Mouse (Mus musculus) MEL (cell line): ENCODE data around the gene Oxt. TPM values are rescaled to one million over a fixed set of nuclear protein-coding genes. Genes with fewer than 3 reads are reported as not detected.

Experiments used
- DNase-seq: peaks from one replicate; pipeline ENCODE4 v3.0.0; 2011; ENCODE audit warnings: low read depth, low spot score
- H3K27ac ChIP-seq: 2 replicates; pipeline ENCODE4 v1.5.1; 2012; ENCODE audit warnings: low read depth, mild to moderate bottlenecking, control low read depth, low read length, moderate library complexity; ENCODE audit not compliant: control insufficient read depth
- H3K27me3 ChIP-seq, 2 experiments: fragments of 150-350 bp in 1 of 2; sonication (generic) in 1 of 2; 2 replicates each; pipeline ENCODE4 v1.6.1; 2012; ENCODE audit warnings: low read length in 2 of 2, mild to moderate bottlenecking in 2 of 2, improper control_type of control experiment in 1 of 2, moderate library complexity in 1 of 2; ENCODE audit not compliant: insufficient read depth in 2 of 2, control insufficient read depth in 1 of 2
- H3K36me3 ChIP-seq, 2 experiments: 2 replicates each; pipeline ENCODE4 v1.6.1; 2012 to 2014; ENCODE audit warnings: low read length in 2 of 2, improper control_type of control experiment in 1 of 2, inconsistent platforms in 1 of 2, mild to moderate bottlenecking in 1 of 2; ENCODE audit not compliant: insufficient read depth in 2 of 2, control insufficient read depth in 1 of 2
- H3K4me1 ChIP-seq, 2 experiments: fragments of 150-350 bp in 1 of 2; sonication (generic) in 1 of 2; 2 replicates each; pipeline ENCODE4 v1.6.1; 2012; ENCODE audit warnings: low read length in 2 of 2, improper control_type of control experiment in 1 of 2, mild to moderate bottlenecking in 1 of 2; ENCODE audit not compliant: insufficient read depth in 2 of 2, control insufficient read depth in 1 of 2
- H3K4me3 ChIP-seq, 2 experiments: fragments of 150-350 bp in 1 of 2; sonication (generic) in 1 of 2; 2 replicates each; pipeline ENCODE4 v1.5.1; 2012; ENCODE audit warnings: low read depth in 2 of 2, low read length in 2 of 2, mild to moderate bottlenecking in 2 of 2, moderate library complexity in 2 of 2, control low read depth in 1 of 2, improper control_type of control experiment in 1 of 2; ENCODE audit not compliant: control insufficient read depth in 1 of 2, insufficient read depth in 1 of 2
- H3K79me2 ChIP-seq: 2 replicates; pipeline ENCODE4 v1.6.1; 2012; ENCODE audit warnings: mild to moderate bottlenecking, low read length, moderate library complexity; ENCODE audit not compliant: control insufficient read depth, poor library complexity, insufficient read depth
- H3K9ac ChIP-seq: 2 replicates; pipeline ENCODE4 v1.6.1; 2012; ENCODE audit warnings: low read depth, mild to moderate bottlenecking, control low read depth, low read length, moderate library complexity; ENCODE audit not compliant: control insufficient read depth, poor library complexity, severe bottlenecking
- H3K9me3 ChIP-seq: fragments of 150-350 bp; sonication (generic); replicated peaks from 2 replicates; pipeline ENCODE4 v1.6.1; 2012; ENCODE audit warnings: mild to moderate bottlenecking, low read length, improper control_type of control experiment, moderate library complexity; ENCODE audit not compliant: insufficient read depth
- BHLHE40 ChIP-seq: IDR thresholded peaks from 2 replicates; pipeline ENCODE4 v1.6.1; 2012; ENCODE audit warnings: low read depth, mild to moderate bottlenecking, inconsistent platforms, low read length, improper control_type of control experiment, borderline replicate concordance
- CHD1 ChIP-seq: IDR thresholded peaks from 2 replicates; pipeline ENCODE4 v1.6.1; 2012; ENCODE audit warnings: low read depth, mild to moderate bottlenecking, inconsistent platforms, low read length, improper control_type of control experiment
- CHD2 ChIP-seq: IDR thresholded peaks from 2 replicates; pipeline ENCODE4 v1.6.1; 2011; ENCODE audit warnings: low read length, improper control_type of control experiment
- CTCF ChIP-seq, 3 experiments: IDR thresholded peaks in 2 of 3; conservative IDR thresholded peaks in 1 of 3; 2 replicates each; pipeline ENCODE4 v1.5.1; 2011 to 2012; ENCODE audit warnings: low read length in 3 of 3, low read depth in 2 of 3, mild to moderate bottlenecking in 2 of 3, improper control_type of control experiment in 1 of 3, inconsistent platforms in 1 of 3, mixed read lengths in 1 of 3, moderate library complexity in 1 of 3; ENCODE audit not compliant: control insufficient read depth in 1 of 3, insufficient read depth in 1 of 3, poor library complexity in 1 of 3, severe bottlenecking in 1 of 3
- E2F4 ChIP-seq: IDR thresholded peaks from 2 replicates; pipeline ENCODE4 v1.6.1; 2011; ENCODE audit warnings: low read depth, low read length, improper control_type of control experiment, borderline replicate concordance
- ELF1 ChIP-seq: IDR thresholded peaks from 2 replicates; pipeline ENCODE4 v1.6.1; 2014; ENCODE audit warnings: low read depth, mild to moderate bottlenecking, inconsistent platforms, low read length, improper control_type of control experiment, moderate library complexity
- EP300 ChIP-seq, 2 experiments: IDR thresholded peaks; 2 replicates each; pipeline ENCODE4 v1.6.1; 2011; ENCODE audit warnings: improper control_type of control experiment in 2 of 2, low read length in 2 of 2, low read depth in 1 of 2, mild to moderate bottlenecking in 1 of 2
- ETS1 ChIP-seq: IDR thresholded peaks from 2 replicates; pipeline ENCODE4 v1.6.1; 2012; ENCODE audit warnings: low read depth, mild to moderate bottlenecking, inconsistent platforms, low read length, improper control_type of control experiment, moderate library complexity
- GABPA ChIP-seq: IDR thresholded peaks from 2 replicates; pipeline ENCODE4 v1.6.1; 2012; ENCODE audit warnings: low read depth, mild to moderate bottlenecking, inconsistent platforms, low read length, improper control_type of control experiment, moderate library complexity
- GATA1 ChIP-seq: IDR thresholded peaks from 2 replicates; pipeline ENCODE4 v1.6.1; 2011; ENCODE audit warnings: low read depth, low read length, improper control_type of control experiment
- HCFC1 ChIP-seq: IDR thresholded peaks from 2 replicates; pipeline ENCODE4 v1.6.1; 2012; ENCODE audit warnings: low read depth, mild to moderate bottlenecking, inconsistent platforms, low read length, improper control_type of control experiment, moderate library complexity
- JUND ChIP-seq: IDR thresholded peaks from 2 replicates; pipeline ENCODE4 v1.6.1; 2011; ENCODE audit warnings: low read depth, mild to moderate bottlenecking, improper control_type of control experiment, low read length
- MAFK ChIP-seq: IDR thresholded peaks from 2 replicates; pipeline ENCODE4 v1.6.1; 2011; ENCODE audit warnings: low read depth, mild to moderate bottlenecking, low read length, improper control_type of control experiment, borderline replicate concordance
- MAX ChIP-seq: IDR thresholded peaks from 2 replicates; pipeline ENCODE4 v1.6.1; 2011; ENCODE audit warnings: low read length, improper control_type of control experiment
- MAZ ChIP-seq: IDR thresholded peaks from 2 replicates; pipeline ENCODE4 v1.6.1; 2012; ENCODE audit warnings: low read depth, mild to moderate bottlenecking, inconsistent platforms, low read length, improper control_type of control experiment
- MEF2A ChIP-seq: IDR thresholded peaks from 2 replicates; pipeline ENCODE4 v1.6.1; 2014; ENCODE audit warnings: low read depth, mild to moderate bottlenecking, inconsistent platforms, low read length, improper control_type of control experiment; ENCODE audit not compliant: poor library complexity, insufficient replicate concordance, severe bottlenecking; ENCODE audit errors: extremely low read depth
- MXI1 ChIP-seq: IDR thresholded peaks from 2 replicates; pipeline ENCODE4 v1.6.1; 2011; ENCODE audit warnings: mild to moderate bottlenecking, low read depth, low read length, improper control_type of control experiment
- MYB ChIP-seq: IDR thresholded peaks from 2 replicates; pipeline ENCODE4 v1.6.1; 2011; ENCODE audit warnings: mild to moderate bottlenecking, low read depth, low read length, improper control_type of control experiment
- MYC ChIP-seq: IDR thresholded peaks from 2 replicates; pipeline ENCODE4 v1.6.1; 2011; ENCODE audit warnings: low read depth, mild to moderate bottlenecking, low read length, improper control_type of control experiment, moderate library complexity
- NELFE ChIP-seq: IDR thresholded peaks from 2 replicates; pipeline ENCODE4 v1.6.1; 2011; ENCODE audit warnings: low read depth, low read length, improper control_type of control experiment
- NRF1 ChIP-seq: IDR thresholded peaks from 2 replicates; pipeline ENCODE4 v1.6.1; 2014; ENCODE audit warnings: low read depth, mild to moderate bottlenecking, inconsistent platforms, low read length, improper control_type of control experiment, moderate library complexity; ENCODE audit not compliant: poor library complexity, insufficient read depth, severe bottlenecking
- POLR2A ChIP-seq, 2 experiments: IDR thresholded peaks; 2 replicates each; pipeline ENCODE4 v1.6.1; 2011 to 2012; ENCODE audit warnings: low read length in 2 of 2, mild to moderate bottlenecking in 2 of 2, control low read depth in 1 of 2, improper control_type of control experiment in 1 of 2, low read depth in 1 of 2, moderate library complexity in 1 of 2; ENCODE audit not compliant: control insufficient read depth in 1 of 2, insufficient read depth in 1 of 2, poor library complexity in 1 of 2
- POLR2AphosphoS2 ChIP-seq: IDR thresholded peaks from 2 replicates; pipeline ENCODE4 v1.6.1; 2011; ENCODE audit warnings: low read length, improper control_type of control experiment
- POLR2AphosphoS5 ChIP-seq: IDR thresholded peaks from 2 replicates; pipeline ENCODE4 v1.6.1; 2012; ENCODE audit warnings: low read depth, borderline replicate concordance, mild to moderate bottlenecking, inconsistent platforms, low read length, moderate library complexity, mixed read lengths
- RAD21 ChIP-seq: IDR thresholded peaks from 2 replicates; pipeline ENCODE4 v1.6.1; 2011; ENCODE audit warnings: mild to moderate bottlenecking, low read depth, low read length, improper control_type of control experiment
- RCOR1 ChIP-seq: IDR thresholded peaks from 2 replicates; pipeline ENCODE4 v1.6.1; 2012; ENCODE audit warnings: low read depth, mild to moderate bottlenecking, inconsistent platforms, low read length, improper control_type of control experiment
- SIN3A ChIP-seq: IDR thresholded peaks from 2 replicates; pipeline ENCODE4 v1.6.1; 2012; ENCODE audit warnings: low read length, improper control_type of control experiment, inconsistent platforms
- SMC3 ChIP-seq: IDR thresholded peaks from 2 replicates; pipeline ENCODE4 v1.6.1; 2011; ENCODE audit warnings: low read depth, low read length, improper control_type of control experiment
- TAL1 ChIP-seq: IDR thresholded peaks from 2 replicates; pipeline ENCODE4 v1.6.1; 2012; ENCODE audit warnings: mild to moderate bottlenecking, inconsistent platforms, low read length, moderate library complexity, mixed read lengths
- TBP ChIP-seq: IDR thresholded peaks from 2 replicates; pipeline ENCODE4 v1.8.0; 2011; ENCODE audit warnings: low read depth, low read length, improper control_type of control experiment
- TCF12 ChIP-seq: IDR thresholded peaks from 2 replicates; pipeline ENCODE4 v1.6.1; 2014; ENCODE audit warnings: low read depth, mild to moderate bottlenecking, inconsistent platforms, low read length, improper control_type of control experiment, moderate library complexity
- UBTF ChIP-seq: IDR thresholded peaks from 2 replicates; pipeline ENCODE4 v1.6.1; 2012; ENCODE audit warnings: low read depth, mild to moderate bottlenecking, inconsistent platforms, low read length, improper control_type of control experiment, moderate library complexity, borderline replicate concordance; ENCODE audit not compliant: insufficient read depth
- USF1 ChIP-seq: IDR thresholded peaks from 2 replicates; pipeline ENCODE4 v1.6.1; 2014; ENCODE audit warnings: low read depth, mild to moderate bottlenecking, inconsistent platforms, low read length, improper control_type of control experiment, moderate library complexity
- USF2 ChIP-seq, 2 experiments: IDR thresholded peaks; 2 replicates each; pipeline ENCODE4 v1.6.1; 2011 to 2012; ENCODE audit warnings: improper control_type of control experiment in 2 of 2, low read length in 2 of 2, borderline replicate concordance in 1 of 2, inconsistent platforms in 1 of 2, low read depth in 1 of 2, mild to moderate bottlenecking in 1 of 2; ENCODE audit not compliant: insufficient read depth in 1 of 2
- ZC3H11A ChIP-seq: IDR thresholded peaks from 2 replicates; pipeline ENCODE4 v1.6.1; 2012; ENCODE audit warnings: low read depth, mild to moderate bottlenecking, inconsistent platforms, low read length, improper control_type of control experiment
- ZKSCAN1 ChIP-seq: IDR thresholded peaks from 2 replicates; pipeline ENCODE4 v1.6.1; 2012; ENCODE audit warnings: low read depth, mild to moderate bottlenecking, inconsistent platforms, low read length, improper control_type of control experiment, moderate library complexity
- ZMIZ1 ChIP-seq: IDR thresholded peaks from 2 replicates; pipeline ENCODE4 v1.6.1; 2012; ENCODE audit warnings: low read depth, mild to moderate bottlenecking, inconsistent platforms, low read length, improper control_type of control experiment, moderate library complexity
- ZNF384 ChIP-seq: IDR thresholded peaks from 2 replicates; pipeline ENCODE4 v1.6.1; 2012; ENCODE audit warnings: low read depth, mild to moderate bottlenecking, inconsistent platforms, low read length, improper control_type of control experiment
- polyA plus RNA-seq, 2 experiments: library from polyadenylated mRNA; stranded (reverse) in 1 of 2; unstranded in 1 of 2; fragments of >175 nt in 1 of 2; fragments of >200 nt in 1 of 2; gene quantifications; 2 replicates each; pipeline versions ENCODE4 v1.2.1 to v1.2.4; 2012; ENCODE audit warnings: low replicate concordance in 2 of 2, low read depth in 1 of 2; ENCODE audit not compliant: insufficient read length in 2 of 2, insufficient read depth in 1 of 2, missing spikeins in 1 of 2
- total RNA-seq: library from RNA; depleted of rRNA; stranded (reverse); fragments of 300-350 nt; gene quantifications from 2 replicates; pipeline ENCODE4 v1.2.3, GENCODE M21; 2012

The Oxt gene
- total and polyA plus RNA-seq, 3 experiments, result 0.14 TPM; not detected in 2

DNA sequence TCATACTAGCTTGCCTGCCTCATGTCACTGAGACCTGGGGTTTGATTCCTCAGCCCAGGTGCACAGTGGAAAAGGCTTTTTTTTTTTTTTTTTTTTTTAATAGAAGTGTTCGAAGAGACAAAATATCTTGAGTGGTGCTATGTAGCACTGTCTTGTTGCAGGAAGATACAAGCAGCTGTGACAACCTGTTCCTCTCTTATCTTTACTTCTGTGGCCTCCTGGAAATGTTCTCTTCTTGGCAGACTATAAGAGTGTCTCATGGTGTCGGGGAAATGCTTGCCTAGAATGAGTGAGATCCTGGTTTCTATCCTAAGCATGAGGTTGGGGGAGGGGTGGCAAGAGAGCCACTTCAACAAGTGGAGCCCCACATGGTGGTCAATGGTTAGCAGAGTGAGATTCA is 12.4 kb downstream of the Oxt start:
- DNase-seq, result peak; percentile 67
- H3K9me3 ChIP-seq, result no peaks in the 10 kb centered on the region
- H3K79me2 ChIP-seq, result no peaks in the 10 kb centered on the region
- H3K9ac ChIP-seq, result no peak overlapping the region
- no peaks in the 10 kb centered on the region for H3K27me3 ChIP-seq
- H3K36me3 ChIP-seq, result peaks cover 0 to 8% of the 10 kb centered on the region in 2 experiments; a peak in 2 of 4 replicates
- peak overlapping the region; percentile 8; the same call in 1 of the 2 replicates for H3K27ac ChIP-seq
- H3K4me1 ChIP-seq, result peaks cover 11 to 25% of the 10 kb centered on the region in 2 experiments
- H3K4me3 ChIP-seq, result no peak overlapping the region
- TF ChIP-seq HCFC1 (peak; percentile 24; the same call in 1 of the 2 replicates), MYB (no peak), MXI1 (no peak), USF1 (no peak), MAFK (no peak), ZMIZ1 (no peak), USF2 (IDR thresholded peaks at IDR 0.05; ENCODE audit: borderline replicate concordance in 1 of 2, insufficient read depth in 1 of 2, low read depth in 1 of 2, low read length in 2 of 2) (no peak), E2F4 (no peak), RCOR1 (no peak), MAX (peak; percentile 38; the same call in 1 of the 2 replicates), MAZ (no peak), NRF1 (no peak), SMC3 (no peak), TCF12 (peak; percentile 69), ZKSCAN1 (no peak), SIN3A (peak; percentile 46), ZC3H11A (no peak), CTCF (IDR thresholded peaks at IDR 0.05 in 2 of 3, conservative IDR thresholded peaks at IDR 0.05 in 1 of 3; ENCODE audit: control insufficient read depth in 1 of 3, insufficient read depth in 1 of 3, low read depth in 2 of 3, low read length in 3 of 3, poor library complexity in 1 of 3, severe bottlenecking in 1 of 3) (no peak), ETS1 (peak; percentile 87), EP300 (IDR thresholded peaks at IDR 0.05; ENCODE audit: low read depth in 1 of 2, low read length in 2 of 2) (peak; percentile 12 to 30; a peak in 3 of 4 replicates), JUND (no peak), GATA1 (peak; percentile 72), UBTF (no peak), TAL1 (no peak), MEF2A (no peak), NELFE (no peak), RAD21 (no peak), BHLHE40 (no peak), POLR2AphosphoS5 (no peak), ZNF384 (peak; percentile 88), TBP (no peak), CHD2 (no peak), GABPA (no peak), POLR2A (IDR thresholded peaks at IDR 0.05; ENCODE audit: control insufficient read depth in 1 of 2, insufficient read depth in 1 of 2, low read depth in 1 of 2, low read length in 2 of 2, poor library complexity in 1 of 2) (no peak), POLR2AphosphoS2 (no peak), ELF1 (no peak), MYC (peak; percentile 46; the same call in 1 of the 2 replicates), CHD1 (no peak)
